Mouse (Mus musculus) common myeloid progenitor, adult 5-6 weeks (primary cell): ENCODE results near the gene 4930426L09Rik. TPM values are rescaled to one million over a fixed set of nuclear protein-coding genes. Genes with fewer than 3 reads are reported as not detected.

Source experiments
- ATAC-seq: replicated peaks from 2 replicates; pipeline ENCODE4 v1.8.0; 2016; ENCODE audit warnings: low read depth, mild to moderate bottlenecking, moderate TSS enrichment, inconsistent platforms; ENCODE audit not compliant: poor library complexity, severe bottlenecking
- total RNA-seq: library from RNA; stranded (forward); fragments of 200-1000, 187-1606 nt; gene quantifications from 2 replicates; pipeline ENCODE4 v1.2.3, GENCODE M21; 2017

The 4930426L09Rik gene
- total RNA-seq, 1 experiment from 2014 or later: not detected

GRCm38 (mm10) chr2:18969066-18969681 lies 29.0 kb upstream of the 4930426L09Rik start:
- ATAC-seq: peak; percentile 50

- ATAC-seq: no peak
These were observed 27.7 kb upstream of the 4930426L09Rik start for GRCm38 (mm10) chr2:18970461-18970860.

- 0 out of 2 replicates have a peak, but pooled peaks have one; percentile 30 for ATAC-seq
These were observed 26.6 kb upstream of the 4930426L09Rik start for GRCm38 (mm10) chr2:18971564-18971963.

- peak; percentile 52 for ATAC-seq
These were observed 23.1 kb upstream of the 4930426L09Rik start for GRCm38 (mm10) chr2:18974882-18975645.

- ATAC-seq: peak; percentile 81
These were observed 22.0 kb upstream of the 4930426L09Rik start for GRCm38 (mm10) chr2:18976175-18976574.

- ATAC-seq: no peak
These were observed 20.8 kb upstream of the 4930426L09Rik start for GRCm38 (mm10) chr2:18977201-18977805.

GRCm38 (mm10) chr2:18979046-18979445 lies 19.1 kb upstream of the 4930426L09Rik start:
- no peak for ATAC-seq

GRCm38 (mm10) chr2:18979675-18980074 lies 18.5 kb upstream of the 4930426L09Rik start:
- no peak for ATAC-seq

- ATAC-seq: 0 out of 2 replicates have a peak, but pooled peaks have one; percentile 30
These were observed 15.6 kb upstream of the 4930426L09Rik start for GRCm38 (mm10) chr2:18982581-18982980.

GRCm38 (mm10) chr2:18983546-18983945 lies 14.6 kb upstream of the 4930426L09Rik start:
- no peak for ATAC-seq

GRCm38 (mm10) chr2:18984095-18984847 lies 13.9 kb upstream of the 4930426L09Rik start:
- ATAC-seq: peak; percentile 71

- no peak for ATAC-seq
These were observed 12.6 kb upstream of the 4930426L09Rik start for GRCm38 (mm10) chr2:18985506-18985905.

- peak; percentile 65 for ATAC-seq
These were observed 9.3 kb upstream of the 4930426L09Rik start for GRCm38 (mm10) chr2:18988885-18989284.

- ATAC-seq: peak; percentile 67
These were observed 5.3 kb upstream of the 4930426L09Rik start for GRCm38 (mm10) chr2:18992512-18993510.

- peak; percentile 6; the same call in 1 of the 2 replicates for ATAC-seq
These were observed 1.5 kb upstream of the 4930426L09Rik start for GRCm38 (mm10) chr2:18996451-18997211.

- ATAC-seq: peak; percentile 24
These were observed 664 bp upstream of the 4930426L09Rik start for GRCm38 (mm10) chr2:18997387-18997971.

- ATAC-seq: no peak
These were observed 1.3 kb downstream of the 4930426L09Rik start for GRCm38 (mm10) chr2:18999395-18999794.

GRCm38 (mm10) chr2:19004801-19005200 lies 6.7 kb downstream of the 4930426L09Rik start:
- ATAC-seq: peak; percentile 96
